Mouse (Mus musculus): ENCODE results near the gene Baiap2l1. TPM values are rescaled to one million over a fixed set of nuclear protein-coding genes. Genes with fewer than 3 reads are reported as not detected.

Gene Baiap2l1
- polyA plus RNA-seq, 1 experiment from 2014 or later: 20.9 TPM

GRCm38 (mm10) chr5:144259228-144259627, 98.7 kb downstream of the Baiap2l1 start:
- no peaks in the 10 kb centered on the region for H3K27me3 ChIP-seq
- no peak for TF ChIP-seq CTCF (IDR thresholded peaks at IDR 0.05)
- DNase-seq (ENCODE audit: low read depth, low spot score): no peak
- ChIA-PET POLR2A (interaction anchor here (1.0 to 1.6 kb wide), 2 partner anchors 16 to 98 kb away, joined by 3 to 4 read pairs; no protein-coding TSS in a partner anchor), CTCF (interaction anchor here (1.9 to 2.3 kb wide), 2 partner anchors 8 to 19 kb away, joined by 7 to 8 read pairs; no protein-coding TSS in a partner anchor)
- ATAC-seq: no peak
- in situ Hi-C loops (cut with MboI; ENCODE audit: low pct_unique_long_range_greater_than_20kb): no loop called here

- CTCF ChIA-PET: interaction anchor here (1.9 to 2.3 kb wide), 2 partner anchors 9 to 19 kb away, joined by 7 to 8 read pairs; no protein-coding TSS in a partner anchor
- TF ChIP-seq CTCF (IDR thresholded peaks at IDR 0.05): no peak
- H3K27me3 ChIP-seq: no peaks in the 10 kb centered on the region
- ATAC-seq (no peak), DNase-seq (ENCODE audit: low read depth, low spot score) (no peak)
- in situ Hi-C loops (cut with MboI; ENCODE audit: low pct_unique_long_range_greater_than_20kb): no loop called here
- POLR2A ChIA-PET: interaction anchor here (1.6 kb wide), 1 partner anchor 99 kb away, joined by 4 read pairs; no protein-coding TSS in a partner anchor
These were observed 99.2 kb downstream of the Baiap2l1 start for GRCm38 (mm10) chr5:144258687-144259086.

GRCm38 (mm10) chr5:144258131-144258611, 99.7 kb downstream of the Baiap2l1 start:
- no peak for TF ChIP-seq CTCF (IDR thresholded peaks at IDR 0.05)
- in situ Hi-C loops (cut with MboI; ENCODE audit: low pct_unique_long_range_greater_than_20kb): no loop called here
- ATAC-seq (no peak), DNase-seq (ENCODE audit: low read depth, low spot score) (peak; percentile 10)
- POLR2A ChIA-PET: no interaction called here
- CTCF ChIA-PET: interaction anchor here (1.9 to 2.3 kb wide), 2 partner anchors 9 to 20 kb away, joined by 7 to 8 read pairs; no protein-coding TSS in a partner anchor
- H3K27me3 ChIP-seq: no peaks in the 10 kb centered on the region

GRCm38 (mm10) chr5:144257451-144258110, 100.3 kb downstream of the Baiap2l1 start:
- no peak for DNase-seq (ENCODE audit: low read depth, low spot score)
- H3K27me3 ChIP-seq: no peaks in the 10 kb centered on the region
- no peak for ATAC-seq
- in situ Hi-C loops (cut with MboI; ENCODE audit: low pct_unique_long_range_greater_than_20kb): no loop called here
- POLR2A ChIA-PET: no interaction called here
- no peak for TF ChIP-seq CTCF (IDR thresholded peaks at IDR 0.05)
- CTCF ChIA-PET: interaction anchor here (1.3 to 1.6 kb wide), 2 partner anchors 10 to 50 kb away, joined by 4 read pairs; no protein-coding TSS in a partner anchor

GRCm38 (mm10) chr5:144256888-144257287, 101.0 kb downstream of the Baiap2l1 start:
- no peak for DNase-seq (ENCODE audit: low read depth, low spot score)
- no peak for ATAC-seq
- CTCF ChIA-PET: interaction anchor here (1.3 to 1.6 kb wide), 2 partner anchors 10 to 49 kb away, joined by 4 read pairs; no protein-coding TSS in a partner anchor
- in situ Hi-C loops (cut with MboI; ENCODE audit: low pct_unique_long_range_greater_than_20kb): no loop called here
- POLR2A ChIA-PET: no interaction called here
- no peaks in the 10 kb centered on the region for H3K27me3 ChIP-seq
- TF ChIP-seq CTCF (IDR thresholded peaks at IDR 0.05): no peak

GRCm38 (mm10) chr5:144256541-144256870, 101.4 kb downstream of the Baiap2l1 start:
- in situ Hi-C loops (cut with MboI; ENCODE audit: low pct_unique_long_range_greater_than_20kb): no loop called here
- POLR2A ChIA-PET: no interaction called here
- no peak for TF ChIP-seq CTCF (IDR thresholded peaks at IDR 0.05)
- CTCF ChIA-PET: interaction anchor here (1.3 to 1.6 kb wide), 2 partner anchors 11 to 49 kb away, joined by 4 read pairs; no protein-coding TSS in a partner anchor
- H3K27me3 ChIP-seq: no peaks in the 10 kb centered on the region
- ATAC-seq: no peak
- DNase-seq (ENCODE audit: low read depth, low spot score): peak; percentile 17

- TF ChIP-seq CTCF (IDR thresholded peaks at IDR 0.05): no peak
- CTCF ChIA-PET: interaction anchor here (1.3 to 1.6 kb wide), 2 partner anchors 11 to 48 kb away, joined by 4 read pairs; no protein-coding TSS in a partner anchor
- H3K27me3 ChIP-seq: no peaks in the 10 kb centered on the region
- POLR2A ChIA-PET: no interaction called here
- ATAC-seq (peak; percentile 23), DNase-seq (ENCODE audit: low read depth, low spot score) (peak; percentile 19)
- in situ Hi-C loops (cut with MboI; ENCODE audit: low pct_unique_long_range_greater_than_20kb): no loop called here
These were observed 102.0 kb downstream of the Baiap2l1 start for GRCm38 (mm10) chr5:144255632-144256540.

- DNase-seq (ENCODE audit: low read depth, low spot score) (peak; percentile 34), ATAC-seq (peak; percentile 67)
- POLR2A ChIA-PET: no interaction called here
- no peak for TF ChIP-seq CTCF (IDR thresholded peaks at IDR 0.05)
- in situ Hi-C loops (cut with MboI; ENCODE audit: low pct_unique_long_range_greater_than_20kb): no loop called here
- CTCF ChIA-PET: interaction anchor here (0.9 kb wide), 1 partner anchor 48 kb away, joined by 3 read pairs; no protein-coding TSS in a partner anchor
- no peaks in the 10 kb centered on the region for H3K27me3 ChIP-seq
These were observed 102.9 kb downstream of the Baiap2l1 start for GRCm38 (mm10) chr5:144254811-144255631.

GRCm38 (mm10) chr5:144254122-144254810, 103.6 kb downstream of the Baiap2l1 start:
- DNase-seq (ENCODE audit: low read depth, low spot score): no peak
- ChIA-PET POLR2A (interaction anchor here (0.7 kb wide), 1 partner anchor 40 kb away, joined by 4 read pairs; no protein-coding TSS in a partner anchor), CTCF (interaction anchor here (0.9 kb wide), 1 partner anchor 47 kb away, joined by 3 read pairs; no protein-coding TSS in a partner anchor)
- H3K27me3 ChIP-seq: no peaks in the 10 kb centered on the region
- ATAC-seq: peak; percentile 4
- in situ Hi-C loops (cut with MboI; ENCODE audit: low pct_unique_long_range_greater_than_20kb): no loop called here
- TF ChIP-seq CTCF (IDR thresholded peaks at IDR 0.05): no peak

Measured in Patski (cell line).